Mouse (Mus musculus) stomach, postnatal 0 days (tissue): ENCODE data around the gene Pwp1. TPM values are rescaled to one million over a fixed set of nuclear protein-coding genes. Genes with fewer than 3 reads are reported as not detected.

ENCODE experiments used
- ATAC-seq: fragments of 200-750 bp; cut with Nextera tagmentation; 2 replicates; pipeline ENCODE4 v1.8.0; 2017; ENCODE audit not compliant: low FRiP score, low TSS enrichment
- DNase-seq: peaks from one replicate; pipeline ENCODE4 v3.0.0-alpha.2; 2016; ENCODE audit warnings: low spot score
- H3K27ac ChIP-seq: fragments of 300-500 bp; sonication (generic); replicated peaks from 2 replicates; pipeline ENCODE4 v1.5.1; 2014; ENCODE audit warnings: mild to moderate bottlenecking, control low read depth
- H3K27me3 ChIP-seq: fragments of 300-500 bp; sonication (generic); 2 replicates; pipeline ENCODE4 v1.6.1; 2014; ENCODE audit warnings: low read length; ENCODE audit not compliant: control insufficient read depth, insufficient read depth
- H3K36me3 ChIP-seq: fragments of 300-500 bp; sonication (generic); 2 replicates; pipeline ENCODE4 v1.6.1; 2014; ENCODE audit warnings: low read length, mixed read lengths; ENCODE audit not compliant: control insufficient read depth, insufficient read depth
- H3K4me1 ChIP-seq: fragments of 300-500 bp; sonication (generic); replicated peaks from 2 replicates; pipeline ENCODE4 v1.6.1; 2014; ENCODE audit warnings: antibody characterized with exemption; ENCODE audit not compliant: control insufficient read depth, insufficient read depth
- H3K4me2 ChIP-seq: fragments of 300-500 bp; sonication (generic); replicated peaks from 2 replicates; pipeline ENCODE4 v1.6.1; 2014; ENCODE audit warnings: low read depth, mild to moderate bottlenecking, control low read depth, moderate library complexity
- H3K4me3 ChIP-seq: fragments of 300-500 bp; sonication (generic); 2 replicates; pipeline ENCODE4 v1.5.1; 2014; ENCODE audit warnings: low read depth, low read length, control low read depth
- H3K9ac ChIP-seq: fragments of 300-500 bp; sonication (generic); 2 replicates; pipeline ENCODE4 v1.6.1; 2014; ENCODE audit warnings: mild to moderate bottlenecking, low read length, control low read depth, mixed read lengths
- H3K9me3 ChIP-seq: fragments of 300-500 bp; sonication (generic); 2 replicates; pipeline ENCODE4 v1.6.1; 2016; ENCODE audit warnings: low read length; ENCODE audit not compliant: control insufficient read depth
- CTCF ChIP-seq: IDR thresholded peaks from 2 replicates; pipeline ENCODE4 v1.5.1; 2016; ENCODE audit warnings: antibody characterized with exemption, low read depth, mild to moderate bottlenecking, moderate library complexity
- EP300 ChIP-seq: optimal IDR thresholded peaks from 2 replicates; pipeline ENCODE3; 2016; ENCODE audit warnings: antibody characterized with exemption
- WGBS: fragments of 180-500 bp; shearing (Covaris S2); extraction: QIAGEN DNeasy Blood & Tissue Kit; methylation state at CpG from one replicate; pipeline ENCODE4 v1.1.7; 2014; 5-methylcytosine and 5-hydroxymethylcytosine counted together
- polyA plus RNA-seq: library from polyadenylated mRNA; unstranded; fragments of >200 nt; fragmentation: Nextera tagmentation; extraction: Ambion mirVana; gene quantifications from 2 replicates; pipeline ENCODE4 v1.2.1, GENCODE M21; 2015

Pwp1 gene
- polyA plus RNA-seq, 1 experiment from 2014 or later = 31.9 TPM

GRCm38 (mm10) chr10:85936280-85936965 is 107.1 kb downstream of the Pwp1 start:
- H3K27me3 ChIP-seq = no peaks in the 10 kb centered on the region
- H3K27ac ChIP-seq = no peak overlapping the region
- peaks cover 29% of the 10 kb centered on the region for H3K36me3 ChIP-seq
- no peak overlapping the region for H3K9ac ChIP-seq
- H3K9me3 ChIP-seq = no peaks in the 10 kb centered on the region
- TF ChIP-seq EP300 = no peak
- TF ChIP-seq CTCF = no peak
- H3K4me3 ChIP-seq = no peak overlapping the region
- H3K4me1 ChIP-seq = no peaks in the 10 kb centered on the region
- DNase-seq (no peak), ATAC-seq (no peak)
- WGBS = 97% methylated on average over 6 of the region's 6 CpGs
- H3K4me2 ChIP-seq = no peak overlapping the region

Other genes starting within 250 kb of the Pwp1 start
- 5.3 and 6.7 TPM in 2 replicates for gene Prdm4, start 87.6 kb downstream of the Pwp1 start, polyA plus RNA-seq
- gene Ascl4, start 98.2 kb downstream of the Pwp1 start, polyA plus RNA-seq = 0.30 and 0.52 TPM in 2 replicates
- 101 and 102 TPM in 2 replicates for gene Rtcb, start 128.3 kb downstream of the Pwp1 start, polyA plus RNA-seq
- 14.9 and 15.6 TPM in 2 replicates for gene Bpifc, start 182.4 kb downstream of the Pwp1 start, polyA plus RNA-seq
- 24.8 and 28.1 TPM in 2 replicates for gene Fbxo7, start 192.5 kb downstream of the Pwp1 start, polyA plus RNA-seq